ENCODE assay signal across 9 mouse cellular contexts in genomic region chr8:3336658-3337524, GRCm38 (mm10). TPM values are rescaled to one million over a fixed set of nuclear protein-coding genes. Genes with fewer than 3 reads are reported as not detected.
DNase-seq lines count a peak whose midpoint lies in the region; ATAC-seq lines count a peak whose summit lies in the region.
"Had no signal": no experiment of that assay in that cellular context is flagged by ENCODE, and none has a peak within 500 bp of the region (broad histone marks: within the 10 kb centered on the region; RNA-seq: fewer than 3 reads in every experiment).

No protein-coding gene starts in this region.

- H3K4me1 ChIP-seq in heart, embryonic 11.5 days (ENCODE audit: control insufficient read depth, insufficient read depth, low read length), result no peaks in the 10 kb centered on the region
- no peaks in the 10 kb centered on the region for H3K4me1 ChIP-seq in stomach, embryonic 15.5 days
- H3K4me1 ChIP-seq: limb, embryonic 15.5 days had no signal

- DNase-seq in gastrocnemius, adult 18-20 months (ENCODE audit: low spot score), result peak; percentile 51
- DNase-seq in gastrocnemius, postnatal 14 days, result no peak
- peak; percentile 35 for DNase-seq in c-Kit-negative CD71-positive TER-119-positive erythroid progenitor cells, embryonic 14.5 days (ENCODE audit: low read depth, low spot score)
- DNase-seq in kidney, postnatal 36 days, result peak; percentile 41 to 76
- DNase-seq in mesoderm, embryonic 11.5 days (ENCODE audit: low read depth, low spot score), result peak; percentile 73

- H3K27me3 ChIP-seq in heart, embryonic 11.5 days (ENCODE audit: control insufficient read depth, insufficient read depth, low read length), result no peaks in the 10 kb centered on the region
- no peaks in the 10 kb centered on the region for H3K27me3 ChIP-seq in stomach, embryonic 15.5 days (replicated peaks)
- H3K27me3 ChIP-seq: limb, embryonic 15.5 days had no signal

- intact Hi-C loops in gastrocnemius, postnatal 14 days (cut with DNase I; ENCODE audit: low total_unique reads), result loop anchor here (10.0 kb wide), 1 partner anchor 162 kb away; no protein-coding TSS in a partner anchor

- WGBS in heart, embryonic 11.5 days (ENCODE audit: insufficient replicate concordance), result 64% methylated on average over 9 of the region's 9 CpGs
- WGBS in stomach, embryonic 15.5 days, result 61% methylated on average over 9 of the region's 9 CpGs

- no peaks in the 10 kb centered on the region for H3K9me3 ChIP-seq in heart, embryonic 11.5 days (replicated peaks; ENCODE audit: control insufficient read depth, low read length)
- H3K9me3 ChIP-seq in stomach, embryonic 15.5 days, result no peaks in the 10 kb centered on the region
- H3K9me3 ChIP-seq: limb, embryonic 15.5 days had no signal

- no peak overlapping the region for H3K27ac ChIP-seq in heart, embryonic 11.5 days (ENCODE audit: low read depth, low read length)
- no peak overlapping the region for H3K27ac ChIP-seq in stomach, embryonic 15.5 days
- H3K27ac ChIP-seq: limb, embryonic 15.5 days had no signal

- no peak overlapping the region for H3K9ac ChIP-seq in heart, embryonic 11.5 days (ENCODE audit: low read depth, low read length)
- no peak overlapping the region for H3K9ac ChIP-seq in stomach, embryonic 15.5 days
- H3K9ac ChIP-seq: limb, embryonic 15.5 days had no signal

- no peak overlapping the region for H3K4me3 ChIP-seq in heart, embryonic 11.5 days (ENCODE audit: low read depth, low read length)
- H3K4me3 ChIP-seq in stomach, embryonic 15.5 days (replicated peaks), result no peak overlapping the region
- H3K4me3 ChIP-seq: limb, embryonic 15.5 days had no signal

- peak; percentile 79 for ATAC-seq in CD4-positive, CD25-positive, alpha-beta regulatory T cell, adult 4 months
- 0 out of 2 replicates have a peak, but pooled peaks have one; percentile 2 for ATAC-seq in heart, embryonic 11.5 days (replicated peaks; ENCODE audit: insufficient number of reproducible peaks, low FRiP score, low TSS enrichment)
- peak; percentile 35; the same call in 1 of the 2 replicates for ATAC-seq in stomach, embryonic 15.5 days (ENCODE audit: insufficient read depth, low FRiP score, low read depth)

- H3K36me3 ChIP-seq in heart, embryonic 11.5 days (ENCODE audit: control insufficient read depth, insufficient read depth, low read length), result no peaks in the 10 kb centered on the region
- no peaks in the 10 kb centered on the region for H3K36me3 ChIP-seq in stomach, embryonic 15.5 days
- H3K36me3 ChIP-seq: limb, embryonic 15.5 days had no signal

- H3K4me2 ChIP-seq in heart, embryonic 11.5 days, result no peak overlapping the region
- H3K4me2 ChIP-seq in stomach, embryonic 15.5 days, result no peak overlapping the region
- H3K4me2 ChIP-seq: limb, embryonic 15.5 days had no signal

RNA-seq across cellular contexts. Expression of gene A430078G23Rik, which starts 16.3 kb away (rescaled TPM):
- under 1 TPM in 1 of 2 experiments, not detected in 1; 0.11 TPM for total RNA-seq in gastrocnemius, adult 18-20 months (2021)
- total RNA-seq in gastrocnemius, postnatal 14 days (2021), result under 1 TPM; 0.06 to 0.11 TPM
- 10 to 100 TPM; 38.2 to 52.0 TPM for polyA plus RNA-seq in CD4-positive, CD25-positive, alpha-beta regulatory T cell, adult 4 months (2017; shearing (Covaris generic))
- polyA plus RNA-seq in heart, embryonic 11.5 days (2014; fragmentation: Nextera tagmentation; extraction: Ambion mirVana), result 0.10 TPM in 1 of 2 replicates, not detected in the other
- 0.71 and 0.79 TPM in 2 replicates for polyA plus RNA-seq in stomach, embryonic 15.5 days (2015; fragmentation: Nextera tagmentation; extraction: Ambion mirVana)

RNA-seq across cellular contexts. Expression of gene Arhgef18, which starts 55.9 kb away (rescaled TPM):
- 10 to 100 TPM in 1 of 2 experiments, 1 to 10 TPM in 1; 8.4 to 10.5 TPM for total RNA-seq in gastrocnemius, adult 18-20 months (2021)
- 1 to 10 TPM; 9.4 to 9.6 TPM for total RNA-seq in gastrocnemius, postnatal 14 days (2021)
- 10 to 100 TPM; 27.6 to 35.8 TPM for polyA plus RNA-seq in CD4-positive, CD25-positive, alpha-beta regulatory T cell, adult 4 months (2017; shearing (Covaris generic))
- 5.3 and 6.2 TPM in 2 replicates for polyA plus RNA-seq in heart, embryonic 11.5 days (2014; fragmentation: Nextera tagmentation; extraction: Ambion mirVana)
- polyA plus RNA-seq in stomach, embryonic 15.5 days (2015; fragmentation: Nextera tagmentation; extraction: Ambion mirVana), result 9.0 and 10.2 TPM in 2 replicates

RNA-seq across cellular contexts. Expression of gene Insr, which starts 57.5 kb away (rescaled TPM):
- 10 to 100 TPM; 53.7 to 56.4 TPM for total RNA-seq in gastrocnemius, adult 18-20 months (2021)
- 10 to 100 TPM; 40.4 to 41.4 TPM for total RNA-seq in gastrocnemius, postnatal 14 days (2021)
- polyA plus RNA-seq in CD4-positive, CD25-positive, alpha-beta regulatory T cell, adult 4 months (2017; shearing (Covaris generic)), result 10 to 100 TPM; 10.6 to 12.0 TPM
- polyA plus RNA-seq in heart, embryonic 11.5 days (2014; fragmentation: Nextera tagmentation; extraction: Ambion mirVana), result 39.2 and 45.7 TPM in 2 replicates
- 37.9 and 40.2 TPM in 2 replicates for polyA plus RNA-seq in stomach, embryonic 15.5 days (2015; fragmentation: Nextera tagmentation; extraction: Ambion mirVana)

Comparison
In these comparisons a context has a peak if more than half of its experiments do, and no peak if none do; other contexts are left out.
1. ATAC-seq: peak in every context shown above with its lines; median percentile 79 in CD4-positive, CD25-positive, alpha-beta regulatory T cell, adult 4 months; 35 in stomach, embryonic 15.5 days; 2 in heart, embryonic 11.5 days.
2. RNA of gene A430078G23Rik, which starts 16.3 kb away (polyA plus RNA-seq): 38.2 to 52.0 TPM in CD4-positive, CD25-positive, alpha-beta regulatory T cell, adult 4 months; 0.71 to 0.79 TPM in stomach, embryonic 15.5 days and 0.10 TPM in heart, embryonic 11.5 days; every median in the first group is over 10 times any median in the second.